Mouse (Mus musculus) gastrocnemius, postnatal 10 days (tissue): ENCODE measurements around the gene Slc25a11. TPM values are rescaled to one million over a fixed set of nuclear protein-coding genes. Genes with fewer than 3 reads are reported as not detected.

Experiments used
- DNase-seq: peaks from one replicate; pipeline ENCODE4 v3.0.0; 2021; ENCODE audit warnings: mixed read lengths
- total RNA-seq, 2 experiments: library from RNA; stranded (reverse); gene quantifications; 2 replicates each; pipeline ENCODE4 v1.2.3; 2021

The Slc25a11 gene
- total RNA-seq, 2 experiments from 2014 or later: 252 to 283 TPM

DNA sequence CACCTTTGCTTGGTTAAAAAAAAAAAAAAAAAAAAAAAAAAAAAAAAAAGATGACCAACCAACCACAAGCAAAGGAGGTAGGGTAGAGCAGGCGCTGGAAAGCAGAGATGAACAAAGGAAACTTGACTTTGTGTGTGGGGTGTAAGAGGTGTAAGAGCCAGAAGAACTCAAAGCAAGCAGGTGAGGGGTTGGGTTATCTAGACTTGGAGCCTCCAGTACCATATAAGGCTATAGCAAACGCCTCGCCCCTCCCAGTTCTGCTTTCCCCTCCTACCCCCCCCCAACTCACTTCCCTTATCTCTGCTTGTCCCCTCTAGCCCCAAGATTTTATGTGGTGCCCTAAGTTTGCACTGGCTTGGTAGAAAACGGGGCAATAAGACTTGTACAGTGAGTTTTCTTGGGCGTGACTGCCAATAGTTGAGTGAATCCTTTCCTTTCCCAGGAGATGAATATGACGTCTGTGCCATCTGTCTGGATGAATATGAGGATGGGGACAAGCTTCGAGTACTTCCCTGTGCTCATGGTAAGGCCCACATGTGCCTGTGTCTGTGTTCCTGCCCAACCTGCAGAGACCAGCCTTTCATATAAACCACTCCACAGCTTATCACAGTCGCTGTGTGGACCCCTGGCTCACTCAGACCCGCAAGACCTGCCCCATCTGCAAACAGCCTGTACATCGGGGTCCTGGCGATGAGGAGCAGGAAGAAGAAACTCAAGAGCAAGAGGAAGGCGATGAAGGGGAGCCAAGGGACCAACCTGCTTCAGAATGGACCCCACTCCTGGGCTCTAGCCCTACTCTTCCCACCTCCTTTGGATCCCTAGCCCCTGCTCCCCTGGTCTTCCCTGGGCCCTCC lies 3.3 kb upstream of the Slc25a11 start:
- DNase-seq: no peak

DNA sequence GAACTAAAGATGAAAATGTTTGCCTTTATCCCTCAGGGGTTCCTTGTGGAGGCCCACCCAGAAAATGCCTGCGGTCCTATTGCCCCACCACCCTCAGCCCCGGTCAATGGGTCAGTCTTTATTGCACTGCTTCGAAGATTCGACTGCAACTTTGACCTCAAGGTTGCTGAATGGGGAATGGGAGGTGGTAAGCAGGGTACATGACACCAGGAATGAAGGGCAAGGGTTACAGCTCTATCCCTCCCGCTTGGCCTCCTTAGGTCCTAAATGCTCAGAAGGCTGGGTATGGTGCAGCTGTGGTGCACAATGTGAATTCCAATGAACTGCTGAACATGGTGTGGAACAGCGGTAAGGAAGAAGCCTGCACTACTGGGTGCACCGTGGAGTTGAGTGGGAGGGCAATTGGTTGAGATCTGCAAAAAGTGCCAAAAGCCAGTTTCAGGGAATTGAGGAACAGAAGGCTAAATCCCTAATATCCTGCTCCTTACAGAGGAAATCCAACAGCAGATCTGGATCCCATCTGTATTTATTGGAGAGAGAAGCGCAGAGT lies 2.0 kb upstream of the Slc25a11 start:
- no peak for DNase-seq

DNA sequence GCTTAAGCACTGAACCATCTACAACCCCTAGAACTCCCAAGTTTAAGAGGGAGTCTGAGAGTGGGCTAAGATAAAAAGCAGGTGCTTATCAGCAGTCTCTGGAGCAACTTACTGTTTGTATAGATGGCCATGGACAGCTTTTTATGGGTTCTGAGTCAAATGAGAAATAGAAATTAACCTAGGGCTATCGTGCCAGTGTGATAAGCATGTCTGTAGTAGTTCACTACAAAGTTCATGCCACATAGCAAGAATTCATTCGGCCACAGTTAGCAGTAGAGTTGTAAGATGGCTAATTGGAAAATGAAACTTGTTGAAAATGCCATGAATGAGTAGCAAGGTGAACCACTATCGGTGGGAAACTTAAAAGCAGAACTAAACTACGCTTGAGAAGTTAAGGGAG lies 1.2 kb upstream of the Slc25a11 start:
- no peak for DNase-seq

DNA sequence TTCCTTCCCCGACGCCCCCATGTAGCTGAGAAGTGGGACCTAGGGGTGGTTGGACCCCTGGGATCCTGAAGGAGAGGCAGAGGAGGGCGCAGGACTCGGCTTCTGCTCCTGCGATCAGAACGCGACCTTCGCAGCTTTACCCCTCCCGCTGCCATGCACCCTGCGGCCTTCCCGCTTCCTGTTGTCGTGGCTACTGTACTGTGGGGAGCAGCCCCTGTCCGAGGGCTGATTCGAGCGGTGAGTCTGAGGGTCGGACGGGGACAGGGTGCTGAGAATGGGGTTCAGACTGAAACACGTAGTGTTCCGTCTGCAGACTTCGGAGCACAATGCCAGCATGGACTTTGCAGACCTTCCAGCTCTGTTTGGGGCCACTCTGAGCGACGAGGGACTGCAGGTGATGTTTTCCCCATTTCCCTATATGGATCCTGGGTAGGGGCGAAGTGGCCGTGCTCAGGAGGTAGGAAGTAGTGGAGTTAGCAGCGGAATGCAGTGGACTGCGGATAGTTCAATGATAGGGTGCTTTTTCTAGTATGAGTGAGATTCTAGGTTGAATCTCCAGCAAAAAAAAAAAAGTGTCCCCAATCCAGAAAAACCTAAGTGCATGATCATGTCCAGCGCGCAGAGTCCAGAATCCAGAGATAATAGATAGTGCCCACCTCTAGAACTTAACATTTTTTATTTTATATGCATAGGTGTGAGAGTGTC lies 589 bp upstream of the Slc25a11 start:
- DNase-seq: no peak

DNA sequence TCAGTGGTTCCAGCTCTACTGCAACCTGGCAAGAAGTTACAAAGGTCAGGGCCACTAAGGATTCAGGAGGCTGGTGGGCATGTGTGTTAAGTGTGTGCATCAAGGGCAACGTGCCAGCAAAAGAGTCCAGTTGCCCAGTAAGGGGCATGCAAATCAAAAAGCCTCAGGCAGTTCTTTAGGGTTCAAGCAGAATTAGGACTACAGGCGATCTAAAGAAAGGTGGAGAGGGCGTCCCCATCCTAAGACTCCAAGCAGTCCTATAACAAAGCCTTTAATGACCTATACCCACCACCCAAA lies 1.1 kb downstream of the Slc25a11 start:
- DNase-seq: peak; percentile 35

DNA sequence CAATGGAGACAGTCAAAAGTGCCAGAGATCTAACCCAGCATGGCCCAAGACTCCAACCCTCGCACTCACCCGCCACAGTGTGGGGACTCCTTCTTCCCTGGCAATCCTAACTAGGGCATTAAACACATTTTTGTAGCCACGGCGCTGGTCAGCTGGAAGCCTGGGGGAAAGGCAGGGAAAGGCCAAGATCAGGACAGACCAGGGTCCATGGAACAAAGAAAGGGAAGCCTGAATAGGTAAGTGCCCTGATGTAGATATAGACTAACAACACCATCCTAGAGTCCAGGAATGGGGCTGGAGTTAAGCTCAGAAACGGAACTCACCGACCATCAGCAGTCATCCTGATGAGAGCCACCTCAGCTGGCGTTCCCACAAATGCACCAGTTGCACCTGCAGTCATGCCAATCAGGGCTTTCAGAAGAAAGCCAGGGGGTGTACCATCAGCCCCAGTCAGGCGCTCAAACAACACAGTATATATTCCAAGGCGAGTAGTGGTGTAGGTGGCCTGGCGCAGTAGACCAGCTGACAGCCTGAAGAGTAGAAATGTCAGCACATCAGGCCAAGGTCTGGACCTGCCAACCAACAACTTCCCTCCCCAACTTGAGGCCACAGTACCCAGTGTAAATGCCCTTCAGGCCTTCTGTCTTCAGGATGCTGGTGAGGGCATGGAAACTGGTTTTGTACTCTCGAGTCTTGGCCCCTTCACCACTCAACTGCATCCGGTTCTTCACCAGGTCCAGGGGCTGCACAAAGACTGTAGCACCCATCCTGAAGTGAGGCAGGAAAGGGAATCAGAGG lies 1.6 kb downstream of the Slc25a11 start:
- DNase-seq: no peak

DNA sequence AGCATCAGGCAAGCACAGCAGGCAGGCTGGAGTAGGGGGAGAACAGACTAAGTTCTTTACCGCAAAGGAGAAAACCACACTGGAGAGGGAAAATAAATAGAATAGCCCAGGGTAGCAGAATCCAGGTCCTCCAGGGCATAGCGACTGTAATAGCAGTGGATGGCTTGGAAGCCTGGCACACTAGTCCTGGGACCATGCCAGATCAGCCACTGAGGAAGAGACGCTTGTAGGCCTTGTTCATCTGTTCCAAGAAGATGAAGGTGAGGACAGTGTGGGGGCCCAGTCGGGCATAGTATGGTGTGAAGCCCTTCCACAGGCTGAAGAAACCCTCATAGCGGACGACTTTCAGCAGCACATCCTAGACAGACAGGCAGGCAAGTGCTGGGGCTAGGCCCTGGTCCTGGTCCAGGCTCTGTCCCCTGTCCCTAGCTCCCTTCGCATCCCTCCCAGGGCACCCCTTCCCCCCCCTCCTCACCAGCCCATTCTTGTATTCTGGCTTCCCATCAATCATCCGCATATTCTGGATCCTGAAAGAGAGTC lies 2.6 kb downstream of the Slc25a11 start:
- peak; percentile 16 for DNase-seq

DNA sequence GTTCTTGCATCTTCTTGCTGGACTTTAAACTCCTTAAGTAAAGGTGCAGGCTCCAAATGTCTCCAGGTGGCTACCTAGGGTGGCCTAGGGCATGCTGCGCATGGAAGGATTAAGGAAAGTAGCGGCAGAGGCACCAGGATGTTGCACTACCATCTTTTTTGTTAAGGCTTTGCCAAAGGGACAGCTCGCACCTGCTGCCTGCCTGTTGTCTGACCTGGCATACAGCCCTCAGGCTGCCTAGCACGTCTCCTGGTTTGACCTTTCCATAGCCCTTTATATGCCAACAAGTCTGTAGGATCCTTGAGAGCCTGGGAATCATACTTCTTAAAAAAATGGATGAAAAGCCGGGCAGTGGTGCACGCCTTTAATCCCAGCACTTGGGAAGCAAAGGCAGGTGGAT lies 4.2 kb downstream of the Slc25a11 start:
- DNase-seq: peak; percentile 17

DNA sequence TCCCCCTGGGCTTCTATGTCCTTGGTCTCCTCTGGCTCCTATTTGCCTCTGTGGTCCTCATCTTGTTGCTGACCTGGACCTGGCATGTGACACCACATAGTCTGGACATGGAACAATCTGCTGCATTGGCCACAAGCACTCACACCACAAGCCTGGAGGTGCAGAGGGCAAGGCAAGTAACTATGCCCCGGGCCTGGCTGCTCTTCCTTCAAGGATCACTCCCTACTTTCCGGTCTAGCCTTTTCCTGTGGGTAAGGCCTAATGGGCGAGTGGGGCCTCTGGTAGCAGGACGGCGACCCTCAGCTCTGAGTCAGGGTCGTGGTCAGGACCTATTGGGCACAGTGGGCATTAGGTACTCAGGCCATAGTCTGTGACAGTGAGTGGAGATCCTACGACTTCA lies 6.0 kb downstream of the Slc25a11 start:
- no peak for DNase-seq

DNA sequence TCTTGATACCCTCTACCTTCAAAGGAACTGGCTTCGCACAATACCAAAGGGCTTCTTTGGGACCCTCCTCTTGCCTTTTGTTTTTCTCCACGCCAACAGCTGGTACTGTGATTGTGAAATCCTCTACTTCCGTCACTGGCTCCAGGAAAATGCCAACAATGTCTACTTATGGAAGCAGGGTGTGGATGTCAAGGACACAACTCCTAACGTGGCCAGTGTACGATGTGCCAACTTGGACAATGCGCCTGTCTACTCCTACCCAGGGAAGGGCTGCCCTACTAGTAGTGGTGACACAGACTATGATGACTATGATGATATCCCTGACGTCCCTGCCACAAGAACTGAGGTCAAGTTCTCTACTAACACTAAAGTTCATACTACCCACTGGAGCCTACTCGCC lies 7.3 kb downstream of the Slc25a11 start:
- DNase-seq: no peak

DNA sequence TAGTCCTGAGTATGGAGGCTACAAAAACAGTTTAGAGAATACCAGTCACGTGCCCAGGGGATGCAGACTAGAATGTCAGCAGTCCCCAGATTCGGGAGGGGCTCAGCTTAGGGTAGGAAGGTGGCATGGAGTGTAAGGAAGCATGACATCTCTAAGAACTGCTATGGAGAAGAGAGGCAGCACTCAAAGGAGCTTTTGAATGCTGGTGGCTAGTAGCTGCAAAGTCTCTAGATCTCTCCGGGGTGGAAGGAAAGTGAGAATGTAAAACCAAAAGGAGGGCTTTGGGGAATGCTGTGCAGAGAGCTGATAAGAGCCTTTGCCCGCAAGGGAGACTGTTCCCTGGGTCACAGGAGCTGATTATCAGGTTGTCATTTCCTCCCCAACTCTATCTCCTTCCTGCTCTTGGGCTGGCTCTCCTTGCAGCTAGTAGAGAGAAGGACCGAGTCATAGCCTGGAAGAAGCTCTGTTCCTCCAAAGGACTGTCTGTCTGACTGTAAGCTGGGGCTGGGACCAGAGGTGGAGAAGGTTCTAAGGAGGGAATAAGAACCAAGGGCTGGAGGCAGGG lies 8.5 kb downstream of the Slc25a11 start, which contains the start of gene Gp1ba:
Gp1ba (plus strand) TSS at position 409 of the 565 bp plus-strand sequence.
- no peak for DNase-seq

DNA sequence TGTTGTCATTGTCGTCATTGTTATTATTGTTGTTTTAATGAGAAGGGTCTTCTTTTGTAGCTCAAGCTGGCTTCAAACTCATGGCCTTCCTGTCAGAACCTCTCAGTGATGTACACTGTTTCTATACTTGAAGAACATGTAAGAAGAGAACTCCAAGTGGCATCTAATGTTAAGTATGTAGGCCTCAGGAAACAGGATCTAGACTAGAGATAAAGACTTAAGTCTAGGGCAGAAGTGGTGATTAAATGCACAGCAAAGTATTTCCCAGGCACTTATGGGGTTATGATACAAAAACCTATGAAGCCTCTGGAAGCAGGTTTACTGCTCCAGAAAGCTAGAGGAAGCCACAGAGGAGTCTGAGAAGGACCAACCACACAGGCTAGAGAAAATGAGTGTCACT lies 9.0 kb downstream of the Slc25a11 start:
- no peak for DNase-seq

DNA sequence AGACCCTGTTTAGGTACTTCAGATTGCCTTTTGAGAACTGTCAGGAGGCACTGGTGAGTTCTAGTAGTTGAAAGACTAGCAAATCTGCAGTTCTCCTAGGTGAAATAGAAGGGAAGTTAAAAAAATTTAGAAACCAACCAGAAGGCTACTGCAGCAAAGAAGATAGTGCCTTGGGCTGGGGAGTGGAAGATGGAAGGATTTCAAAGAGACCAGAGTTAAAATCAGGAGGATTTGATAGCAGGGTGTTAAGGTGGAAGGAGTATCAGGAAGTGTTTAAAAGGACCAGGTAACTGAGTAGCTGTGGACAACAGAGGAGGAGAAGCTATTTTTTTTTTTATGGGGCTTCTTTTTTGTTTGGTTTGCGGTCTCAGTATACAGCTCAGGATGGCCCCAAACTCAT lies 9.5 kb downstream of the Slc25a11 start:
- DNase-seq: no peak

DNA sequence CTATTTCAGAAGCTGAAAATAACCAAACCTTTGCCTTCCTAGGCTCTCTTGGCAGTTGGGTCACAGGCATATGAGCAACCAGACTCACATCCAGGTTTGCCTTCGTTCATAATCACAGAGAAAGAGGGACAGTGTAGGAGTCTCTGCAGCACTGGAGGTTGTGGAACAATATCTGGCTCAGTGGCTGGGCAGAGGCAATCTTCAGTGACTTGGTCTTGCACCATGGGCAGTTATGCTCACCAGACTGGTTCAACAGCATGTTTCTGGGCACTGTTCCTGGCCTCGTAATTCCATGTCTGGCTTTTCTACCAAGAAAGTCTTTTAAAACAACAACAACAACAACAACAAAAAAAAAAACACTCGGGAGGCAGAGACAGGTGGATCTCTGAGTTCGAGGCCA lies 11.7 kb downstream of the Slc25a11 start:
- DNase-seq: no peak

DNA sequence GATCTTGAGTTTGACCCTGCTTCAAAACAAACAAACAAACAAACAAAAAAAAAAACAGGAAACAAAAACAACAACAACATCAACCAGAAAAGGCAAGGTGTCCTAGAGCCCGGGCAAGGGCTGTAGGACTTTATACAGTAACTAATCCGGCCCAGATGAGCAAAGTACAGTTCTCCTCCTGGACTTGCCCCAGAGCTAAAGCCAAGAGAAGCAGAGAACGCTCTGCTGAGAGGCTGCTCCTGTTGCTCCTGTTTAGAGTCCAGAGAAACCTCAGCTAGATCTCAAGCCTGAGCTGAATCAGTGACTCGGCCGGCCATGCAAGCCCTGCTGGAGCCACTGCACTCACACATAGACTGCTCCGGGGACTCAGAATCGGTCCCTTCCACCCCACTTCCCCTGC lies 17.1 kb downstream of the Slc25a11 start:
- DNase-seq: no peak

DNA sequence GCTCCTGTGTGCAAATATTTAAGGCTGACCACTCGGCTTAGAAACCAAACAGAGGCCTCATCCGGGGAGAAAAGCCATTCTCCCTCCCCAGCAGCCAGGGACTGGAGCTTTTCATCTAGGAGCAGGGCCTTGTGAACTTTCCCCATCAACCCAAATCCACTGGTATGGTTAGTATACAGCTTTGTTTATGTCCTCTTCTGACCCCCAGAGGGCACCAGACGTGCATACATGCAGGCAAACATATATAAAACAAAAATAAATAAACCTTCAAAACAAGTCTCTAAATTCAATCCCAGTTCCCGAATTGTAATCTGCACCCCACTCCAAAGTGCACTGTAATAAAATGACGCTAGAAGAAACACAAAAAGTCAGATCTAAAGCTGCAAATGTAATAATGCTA lies 17.7 kb downstream of the Slc25a11 start:
- DNase-seq: no peak

DNA sequence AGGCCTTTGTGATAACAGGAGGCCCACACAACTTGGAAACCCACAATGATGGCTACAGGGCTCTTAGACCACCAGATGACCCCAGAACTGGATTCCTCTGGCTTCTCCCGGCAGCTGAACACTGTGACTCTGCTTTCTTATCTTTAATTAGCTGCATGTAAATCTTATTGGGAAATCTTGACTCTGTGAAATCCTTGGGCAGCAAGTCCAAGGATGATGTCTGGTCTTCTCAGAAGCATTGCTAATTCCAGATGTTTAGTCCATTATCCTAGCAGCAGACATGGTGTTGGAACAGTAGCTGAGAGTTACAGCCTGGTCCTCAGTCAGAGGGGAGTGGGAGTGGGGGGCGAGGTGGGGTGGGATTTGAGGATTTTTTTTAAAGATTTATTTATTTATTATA lies 18.8 kb downstream of the Slc25a11 start:
- DNase-seq: no peak

DNA sequence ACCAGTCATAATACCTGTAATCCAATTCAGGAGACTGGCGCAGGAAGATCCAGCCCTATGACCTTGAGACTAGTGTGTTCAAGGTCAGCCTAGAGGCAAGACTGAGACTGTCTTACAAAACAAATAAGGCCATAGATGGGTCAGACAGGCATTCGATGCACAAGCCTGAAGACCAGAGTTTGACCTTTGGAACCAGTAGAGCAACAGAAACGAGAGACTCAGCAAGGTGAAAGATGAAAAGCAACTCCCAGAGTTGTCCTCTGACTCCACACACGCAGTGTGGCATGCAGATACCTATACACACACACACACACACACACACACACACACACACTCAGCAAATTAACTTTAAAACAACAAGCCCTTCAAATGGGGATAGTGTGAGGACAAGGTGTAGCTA lies 20.4 kb downstream of the Slc25a11 start:
- no peak for DNase-seq

DNA sequence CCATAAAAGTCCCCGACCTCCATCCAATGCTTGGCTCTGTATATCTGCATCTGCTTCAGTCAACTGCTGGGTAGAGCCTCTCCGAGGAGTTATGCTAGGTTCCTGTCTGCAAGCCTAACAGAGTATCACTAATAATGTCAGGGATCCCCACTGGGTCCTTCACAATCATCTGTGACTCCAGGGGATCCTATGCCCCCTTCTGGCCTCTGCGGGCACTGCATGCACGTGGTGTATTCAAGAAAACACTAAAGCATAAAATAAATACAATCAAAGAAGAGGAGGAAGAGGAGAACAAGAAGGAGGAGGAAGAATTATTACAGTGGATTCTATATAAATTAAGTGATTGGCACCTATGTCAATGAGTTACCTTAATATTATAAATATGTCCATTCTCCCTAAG lies 21.8 kb downstream of the Slc25a11 start:
- DNase-seq: peak; percentile 69

DNA sequence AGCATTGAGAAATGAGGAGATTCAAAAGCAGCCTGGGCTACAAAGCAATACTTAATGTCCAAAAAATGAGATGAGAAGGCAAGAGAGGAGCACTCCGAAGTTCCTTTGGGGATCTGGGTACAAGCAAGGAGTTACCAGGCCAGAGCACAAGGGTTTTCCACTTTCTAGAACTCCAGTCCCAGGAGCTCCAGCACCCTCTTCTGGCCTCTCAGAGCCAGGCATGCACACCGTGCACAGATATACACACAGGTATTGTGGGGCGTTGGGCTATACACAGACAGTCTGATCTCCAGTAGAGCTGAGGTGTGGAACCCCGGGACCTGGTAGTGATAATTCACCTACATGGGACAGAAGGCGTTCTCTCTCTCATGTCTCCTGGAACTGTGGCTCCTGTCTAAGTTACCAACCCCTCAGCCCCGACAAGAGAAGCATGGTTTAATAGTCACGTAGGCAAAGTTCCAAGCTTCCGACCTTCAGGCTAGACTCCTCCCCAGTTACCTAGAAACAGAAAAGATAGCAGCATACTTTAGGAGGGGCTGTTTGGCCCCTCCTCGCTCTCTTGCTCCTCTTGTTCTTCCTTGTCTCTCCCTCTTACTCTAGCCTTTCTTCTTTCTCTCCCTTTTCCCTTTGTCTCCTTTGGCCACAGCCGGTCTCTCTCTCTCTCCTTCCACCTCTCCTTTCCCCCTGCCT lies 24.1 kb downstream of the Slc25a11 start:
- DNase-seq: no peak

DNA sequence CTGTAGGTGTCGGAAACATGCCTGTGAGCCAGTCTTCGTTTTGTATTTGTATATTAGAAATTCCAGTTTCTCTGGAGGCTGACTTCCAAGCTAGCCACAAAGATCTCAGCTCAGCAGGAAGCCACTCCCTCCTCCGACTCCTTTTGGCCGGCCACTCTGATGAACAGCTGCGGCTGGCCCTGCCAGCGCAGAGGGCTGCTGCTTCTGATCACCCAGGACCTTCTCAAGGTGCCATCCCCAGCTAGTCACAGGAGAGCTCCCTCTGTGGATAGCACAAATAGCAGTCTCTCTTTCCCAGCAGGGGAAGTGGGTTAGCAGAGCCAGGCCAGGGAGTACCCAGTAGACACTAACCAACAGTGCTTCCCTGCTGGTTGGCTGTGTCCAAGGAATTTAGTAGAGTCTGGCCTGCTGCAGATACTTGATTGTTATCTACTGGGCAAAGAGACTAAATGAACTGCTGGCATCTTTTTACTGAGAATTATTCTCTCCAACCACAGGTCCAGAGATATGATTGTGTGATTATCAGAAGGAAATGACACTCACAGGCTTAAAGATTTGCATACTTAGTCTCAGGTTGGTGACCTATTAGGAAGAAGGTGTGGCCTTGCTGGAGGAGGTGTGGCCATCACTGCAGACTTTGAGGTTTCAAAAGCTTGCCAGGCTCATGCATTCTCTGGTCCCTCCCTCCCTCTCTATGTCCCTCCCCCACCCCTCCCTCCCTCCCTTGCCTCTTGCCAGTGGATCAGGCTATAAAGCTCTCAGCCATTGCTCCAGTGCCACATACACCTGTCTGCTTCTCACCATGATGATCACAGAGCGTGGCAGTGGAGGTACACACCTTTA lies 25.1 kb downstream of the Slc25a11 start:
- no peak for DNase-seq
